Mouse (Mus musculus): ENCODE measurements around the gene Clec11a. TPM values are rescaled to one million over a fixed set of nuclear protein-coding genes. Genes with fewer than 3 reads are reported as not detected.

Clec11a gene
- polyA plus RNA-seq, 1 experiment, result 12.4 TPM

- DNase-seq (ENCODE audit: low read depth), result no peak
Measured at GRCm38 (mm10) chr7:44280959-44281358, 25.7 kb downstream of the Clec11a start.

DNA sequence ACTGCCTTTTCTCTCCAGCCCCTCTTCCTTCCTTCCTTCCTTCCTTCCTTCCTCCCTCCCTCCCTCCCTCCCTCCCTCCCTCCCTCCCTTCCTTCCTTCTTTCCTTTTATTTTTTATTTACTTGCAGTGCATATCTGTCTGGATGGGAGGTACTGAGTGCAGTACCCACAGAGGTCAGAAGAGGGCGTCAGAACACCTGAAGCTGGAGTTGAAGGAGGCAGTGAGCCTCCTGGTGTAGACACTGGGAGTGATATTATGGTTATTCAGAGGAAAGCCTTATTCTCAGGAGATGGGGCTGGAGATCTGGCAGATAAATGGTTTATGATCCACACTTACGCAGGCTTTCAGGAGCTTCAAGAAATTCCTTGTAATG lies 29.5 kb downstream of the Clec11a start:
- DNase-seq (ENCODE audit: low read depth), result no peak

GRCm38 (mm10) chr7:44276461-44277249 lies 30.0 kb downstream of the Clec11a start:
- DNase-seq (ENCODE audit: low read depth), result no peak

- no peak for DNase-seq (ENCODE audit: low read depth)
Measured at GRCm38 (mm10) chr7:44275546-44275945, 31.2 kb downstream of the Clec11a start.

- no peak for DNase-seq (ENCODE audit: low read depth)
Measured at GRCm38 (mm10) chr7:44274096-44274495, 32.6 kb downstream of the Clec11a start.

GRCm38 (mm10) chr7:44273446-44273845 lies 33.3 kb downstream of the Clec11a start:
- no peak for DNase-seq (ENCODE audit: low read depth)

GRCm38 (mm10) chr7:44272546-44272945 lies 34.2 kb downstream of the Clec11a start:
- no peak for DNase-seq (ENCODE audit: low read depth)

- DNase-seq (ENCODE audit: low read depth), result no peak
Measured at GRCm38 (mm10) chr7:44271309-44271708, 35.4 kb downstream of the Clec11a start.

- no peak for DNase-seq (ENCODE audit: low read depth)
Measured at GRCm38 (mm10) chr7:44269397-44269796, 37.3 kb downstream of the Clec11a start.

DNA sequence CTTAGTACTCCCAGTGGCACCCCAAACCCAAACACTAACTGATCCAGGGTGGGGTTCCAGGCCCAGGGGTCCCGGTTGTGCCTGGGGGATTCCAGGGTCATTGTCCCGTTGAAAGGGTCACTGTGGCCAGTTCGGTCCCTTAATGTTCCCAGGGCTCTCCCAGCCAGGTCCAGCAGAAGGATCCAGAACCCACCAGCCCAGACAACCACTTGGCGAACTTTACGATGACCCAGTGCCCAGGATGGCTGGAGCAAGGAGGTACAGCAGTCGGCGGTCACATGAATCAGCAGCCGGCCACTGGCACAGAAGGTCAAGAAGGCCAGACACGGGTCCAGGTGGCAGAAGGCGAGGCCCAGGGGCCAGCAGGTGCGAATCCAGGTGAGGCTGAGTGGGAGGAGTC lies 38.6 kb downstream of the Clec11a start:
- no peak for DNase-seq (ENCODE audit: low read depth)

- peak; percentile 58 for DNase-seq (ENCODE audit: low read depth)
Measured at GRCm38 (mm10) chr7:44262791-44263643, 43.7 kb downstream of the Clec11a start.

GRCm38 (mm10) chr7:44261147-44261546 lies 45.6 kb downstream of the Clec11a start, which contains the start of gene Gm15517:
Gene Gm15517, plus strand, starts transcription at chr7:44261447.
- no peak for DNase-seq (ENCODE audit: low read depth)

- DNase-seq (ENCODE audit: low read depth), result no peak
Measured at GRCm38 (mm10) chr7:44260410-44260809, 46.3 kb downstream of the Clec11a start.

GRCm38 (mm10) chr7:44257278-44257677 lies 49.4 kb downstream of the Clec11a start, which contains the start of gene Acp4:
Gene Acp4, minus strand, starts transcription at chr7:44257378.
- DNase-seq (ENCODE audit: low read depth), result no peak

DNA sequence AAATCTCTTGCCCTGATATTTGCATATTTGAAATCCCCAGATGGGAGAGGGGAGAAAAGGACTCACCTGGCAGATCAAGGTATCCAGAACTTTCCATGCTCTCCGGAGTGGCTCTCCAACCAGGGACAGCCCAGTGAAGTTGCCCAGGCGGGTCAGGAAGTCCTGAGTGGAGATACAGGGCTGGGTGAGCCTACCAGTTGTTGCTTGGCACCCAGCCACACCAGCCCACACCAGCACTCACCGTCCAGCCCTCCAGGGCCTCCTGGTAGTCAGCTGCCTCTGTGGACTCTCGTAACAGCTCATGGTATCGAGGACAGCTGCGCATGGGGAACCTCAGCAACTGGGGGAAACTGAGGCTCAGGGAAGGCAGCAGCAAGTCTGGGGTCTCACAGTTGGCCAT lies 51.8 kb downstream of the Clec11a start:
- DNase-seq (ENCODE audit: low read depth), result no peak

DNA sequence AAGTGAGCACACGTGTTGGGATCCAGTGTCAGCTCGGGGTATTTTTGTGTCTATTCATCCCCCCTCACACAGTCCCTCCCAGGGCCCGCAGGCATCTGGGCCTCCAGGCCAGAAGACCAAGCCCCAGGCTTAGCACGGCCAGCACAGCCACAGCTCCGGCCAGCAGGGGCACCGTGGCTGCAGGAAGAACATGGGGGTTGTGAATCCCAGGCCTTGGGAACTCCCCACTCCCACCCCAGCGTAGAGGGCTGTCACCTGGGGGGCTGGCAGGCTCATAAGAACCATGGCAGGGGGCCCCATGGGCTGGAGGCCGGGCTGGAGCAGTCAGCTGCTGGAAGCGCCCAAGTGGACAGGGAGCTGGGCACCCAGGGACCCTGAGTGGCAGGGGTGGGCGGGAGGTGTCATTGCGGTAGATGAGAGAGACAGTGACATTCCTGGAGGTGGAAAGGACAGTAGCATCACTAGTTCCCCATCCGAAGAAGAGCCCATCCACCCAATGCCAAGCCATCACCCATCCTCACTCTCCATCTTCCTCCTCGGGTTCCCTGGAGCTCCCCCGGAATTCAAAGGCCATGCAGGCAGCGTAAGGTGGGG lies 53.6 kb downstream of the Clec11a start:
- no peak for DNase-seq (ENCODE audit: low read depth)

Other genes starting within 250 kb of the Clec11a start
- 0.23 and 0.51 TPM in 2 replicates for gene Klk1b21, start 204.6 kb downstream of the Clec11a start, polyA plus RNA-seq (2012; rRNA removed)
- 16.3 TPM in 1 of 2 replicates, not detected in the other for gene Klk1b22, start 194.2 kb downstream of the Clec11a start, polyA plus RNA-seq (2012; rRNA removed)
- gene Klk1b16, start 170.1 kb downstream of the Clec11a start, polyA plus RNA-seq (2012; rRNA removed), result not detected in 2 replicates
- gene Klk1b24, start 118.7 kb downstream of the Clec11a start, polyA plus RNA-seq (2012; rRNA removed), result 0.51 and 0.88 TPM in 2 replicates
- gene Klk1b3, start 108.7 kb downstream of the Clec11a start, polyA plus RNA-seq (2012; rRNA removed), result 0.38 and 0.43 TPM in 2 replicates
- gene Klk1b4, start 99.5 kb downstream of the Clec11a start, polyA plus RNA-seq (2012; rRNA removed), result not detected in 2 replicates
- 2.7 and 3.2 TPM in 2 replicates for gene Klk1b5, start 91.0 kb downstream of the Clec11a start, polyA plus RNA-seq (2012; rRNA removed)
- gene Klk1, start 81.5 kb downstream of the Clec11a start, polyA plus RNA-seq (2012; rRNA removed), result 0.71 and 1.8 TPM in 2 replicates
- gene Gm36864, start 70.7 kb downstream of the Clec11a start, polyA plus RNA-seq (2012; rRNA removed), result 0.24 TPM in 1 of 2 replicates, not detected in the other
- gene 1700028J19Rik, start 60.2 kb downstream of the Clec11a start, polyA plus RNA-seq (2012; rRNA removed), result 4.4 and 7.6 TPM in 2 replicates
- gene 2410002F23Rik, start 60.2 kb downstream of the Clec11a start, polyA plus RNA-seq (2012; rRNA removed), result 107 and 113 TPM in 2 replicates
- gene Acp4, start 49.5 kb downstream of the Clec11a start, polyA plus RNA-seq (2012; rRNA removed), result 0.16 TPM in 1 of 2 replicates, not detected in the other
- 16.9 and 20.7 TPM in 2 replicates for gene Gm15517, start 45.5 kb downstream of the Clec11a start, polyA plus RNA-seq (2012; rRNA removed)
- gene Shank1, start 3.4 kb upstream of the Clec11a start, polyA plus RNA-seq (2012; rRNA removed), result 0.31 and 0.33 TPM in 2 replicates
- gene Syt3, start 77.2 kb upstream of the Clec11a start, polyA plus RNA-seq (2012; rRNA removed), result 2.8 and 4.7 TPM in 2 replicates
- 0.47 and 0.70 TPM in 2 replicates for gene 1700008O03Rik, start 78.9 kb upstream of the Clec11a start, polyA plus RNA-seq (2012; rRNA removed)
- 1.1 and 1.3 TPM in 2 replicates for gene Lrrc4b, start 122.1 kb upstream of the Clec11a start, polyA plus RNA-seq (2012; rRNA removed)
- gene Aspdh, start 158.5 kb upstream of the Clec11a start, polyA plus RNA-seq (2012; rRNA removed), result 0.20 and 0.23 TPM in 2 replicates
- 47.1 and 52.2 TPM in 2 replicates for gene Josd2, start 161.1 kb upstream of the Clec11a start, polyA plus RNA-seq (2012; rRNA removed)
- gene Emc10, start 189.6 kb upstream of the Clec11a start, polyA plus RNA-seq (2012; rRNA removed), result 224 and 274 TPM in 2 replicates
- gene Fam71e1, start 189.7 kb upstream of the Clec11a start, polyA plus RNA-seq (2012; rRNA removed), result 21.1 and 32.6 TPM in 2 replicates
- 0.27 and 1.4 TPM in 2 replicates for gene Mybpc2, start 217.8 kb upstream of the Clec11a start, polyA plus RNA-seq (2012; rRNA removed)
- gene Spib, start 225.2 kb upstream of the Clec11a start, polyA plus RNA-seq (2012; rRNA removed), result 0.95 and 0.97 TPM in 2 replicates
- 16.2 and 16.8 TPM in 2 replicates for gene Pold1, start 241.9 kb upstream of the Clec11a start, polyA plus RNA-seq (2012; rRNA removed)
- 153 and 164 TPM in 2 replicates for gene Nr1h2, start 247.0 kb upstream of the Clec11a start, polyA plus RNA-seq (2012; rRNA removed)

Data from gonadal fat pad, adult 2 months (tissue).